Mouse (Mus musculus): ENCODE data around the gene Eaf2. TPM values are rescaled to one million over a fixed set of nuclear protein-coding genes. Genes with fewer than 3 reads are reported as not detected.

Eaf2 gene
- polyA plus RNA-seq, 1 experiment from 2014 or later, result 2.3 TPM

DNA sequence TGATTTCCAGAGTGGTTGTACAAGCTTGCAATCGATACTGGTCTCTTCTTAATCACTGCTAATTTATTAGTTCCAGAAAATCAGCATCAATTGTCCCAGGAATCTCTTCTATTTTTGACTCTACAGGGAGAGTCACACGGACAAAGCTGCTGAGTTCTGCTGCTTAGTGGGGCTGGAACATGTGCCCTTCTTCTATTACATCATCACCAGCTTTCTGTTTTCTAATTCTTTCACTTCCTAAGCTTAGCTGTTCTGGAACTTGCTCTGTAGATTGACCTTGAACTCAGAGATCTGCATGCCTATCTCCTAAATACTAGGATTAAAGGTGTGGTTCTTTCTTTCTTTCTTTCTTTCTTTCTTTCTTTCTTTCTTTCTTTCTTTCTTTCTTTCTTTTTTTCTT, 76.5 kb downstream of the Eaf2 start:
- Histone ChIP-seq H3K27me3 (no peaks in the 10 kb centered on the region), H3K27ac (no peak overlapping the region), H3K4me3 (no peak overlapping the region), H3K4me2 (no peak overlapping the region), H3K4me1 (peaks cover 3% of the 10 kb centered on the region; the same call in 1 of the 2 replicates), H3K9me3 (no peaks in the 10 kb centered on the region), H3K9ac (no peak overlapping the region), H3K36me3 (no peaks in the 10 kb centered on the region)
- 59% methylated on average over 2 of the region's 2 CpGs for WGBS
- no peak for ATAC-seq (ENCODE audit: insufficient number of reproducible peaks, insufficient read depth, low FRiP score, low TSS enrichment, low read depth)

DNA sequence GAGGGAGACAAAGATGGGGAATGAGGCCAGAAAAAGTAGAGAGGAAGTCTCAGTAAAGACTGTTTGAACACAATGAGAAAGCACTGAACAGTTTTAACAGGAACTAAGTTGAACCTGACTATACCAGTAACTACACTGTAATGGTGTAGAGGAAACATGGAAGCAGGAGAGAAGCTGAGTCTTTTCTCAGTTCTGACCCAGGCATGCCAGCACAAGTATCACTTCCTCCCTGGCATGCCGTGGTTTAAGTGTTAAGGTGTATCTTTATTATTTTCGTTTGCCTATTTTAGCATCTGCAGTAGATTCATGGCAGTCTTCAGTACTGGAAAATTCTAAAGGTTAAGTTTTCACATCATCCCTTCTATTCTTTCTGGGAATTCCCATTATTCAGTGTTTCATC, 79.8 kb downstream of the Eaf2 start:
- no peaks in the 10 kb centered on the region for H3K36me3 ChIP-seq
- no peak overlapping the region for H3K4me2 ChIP-seq
- no peaks in the 10 kb centered on the region for H3K9me3 ChIP-seq
- H3K27me3 ChIP-seq, result no peaks in the 10 kb centered on the region
- H3K4me3 ChIP-seq, result no peak overlapping the region
- peaks cover 3% of the 10 kb centered on the region; the same call in 1 of the 2 replicates for H3K4me1 ChIP-seq
- 71% methylated on average over 2 of the region's 2 CpGs for WGBS
- H3K27ac ChIP-seq, result no peak overlapping the region
- ATAC-seq (ENCODE audit: insufficient number of reproducible peaks, insufficient read depth, low FRiP score, low TSS enrichment, low read depth), result no peak
- H3K9ac ChIP-seq, result no peak overlapping the region

DNA sequence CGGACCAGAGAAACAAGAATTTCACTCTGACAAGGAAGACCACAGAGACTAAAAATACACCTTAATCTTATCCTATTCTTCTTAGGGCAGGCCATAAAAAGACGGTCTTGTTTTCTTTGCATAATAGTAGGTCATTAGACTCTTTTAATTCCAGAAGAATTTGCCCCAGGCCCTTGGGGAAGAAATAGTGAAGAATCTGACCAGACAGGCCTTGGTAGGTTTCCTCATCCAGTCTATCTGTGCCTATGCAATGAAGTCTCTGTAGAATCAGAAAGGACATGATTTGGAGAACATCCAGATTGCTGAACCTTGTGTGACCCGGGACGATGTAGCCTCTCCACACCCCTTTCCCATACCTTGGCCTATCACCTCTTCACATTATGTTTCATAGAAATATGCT, 84.6 kb downstream of the Eaf2 start:
- no peak overlapping the region for H3K27ac ChIP-seq
- H3K4me1 ChIP-seq, result peaks cover 3% of the 10 kb centered on the region; the same call in 1 of the 2 replicates
- WGBS, result 67% methylated on average over 4 of the region's 4 CpGs
- no peaks in the 10 kb centered on the region for H3K27me3 ChIP-seq
- H3K36me3 ChIP-seq, result no peaks in the 10 kb centered on the region
- H3K4me3 ChIP-seq, result no peak overlapping the region
- no peak overlapping the region for H3K9ac ChIP-seq
- ATAC-seq (ENCODE audit: insufficient number of reproducible peaks, insufficient read depth, low FRiP score, low TSS enrichment, low read depth), result no peak
- no peak overlapping the region for H3K4me2 ChIP-seq
- no peaks in the 10 kb centered on the region for H3K9me3 ChIP-seq

DNA sequence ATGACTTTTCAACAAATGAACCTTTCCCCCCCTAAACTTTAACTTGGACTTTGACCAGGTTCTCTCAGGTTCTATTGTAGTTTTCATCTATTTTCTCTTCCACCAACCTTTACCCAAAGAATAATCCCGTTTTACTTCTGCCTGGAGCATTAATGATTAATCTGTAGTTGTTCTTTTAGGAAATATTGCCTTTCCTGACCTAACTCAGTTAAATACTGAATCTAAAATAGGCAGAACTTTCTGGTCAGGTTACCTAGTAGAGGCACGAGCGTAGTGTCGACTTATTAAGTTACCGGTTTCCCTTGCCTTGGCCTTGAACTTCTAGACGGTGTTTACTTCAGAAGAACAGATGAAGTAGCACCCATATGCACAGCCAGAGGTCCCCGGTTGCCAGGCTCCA, 88.3 kb downstream of the Eaf2 start:
- WGBS, result 79% methylated on average over 7 of the region's 7 CpGs
- no peaks in the 10 kb centered on the region for H3K9me3 ChIP-seq
- no peak overlapping the region for H3K9ac ChIP-seq
- no peak overlapping the region for H3K4me3 ChIP-seq
- H3K4me1 ChIP-seq, result no peaks in the 10 kb centered on the region
- no peak overlapping the region for H3K27ac ChIP-seq
- no peaks in the 10 kb centered on the region for H3K27me3 ChIP-seq
- ATAC-seq (ENCODE audit: insufficient number of reproducible peaks, insufficient read depth, low FRiP score, low TSS enrichment, low read depth), result no peak
- H3K4me2 ChIP-seq, result no peak overlapping the region
- no peaks in the 10 kb centered on the region for H3K36me3 ChIP-seq

DNA sequence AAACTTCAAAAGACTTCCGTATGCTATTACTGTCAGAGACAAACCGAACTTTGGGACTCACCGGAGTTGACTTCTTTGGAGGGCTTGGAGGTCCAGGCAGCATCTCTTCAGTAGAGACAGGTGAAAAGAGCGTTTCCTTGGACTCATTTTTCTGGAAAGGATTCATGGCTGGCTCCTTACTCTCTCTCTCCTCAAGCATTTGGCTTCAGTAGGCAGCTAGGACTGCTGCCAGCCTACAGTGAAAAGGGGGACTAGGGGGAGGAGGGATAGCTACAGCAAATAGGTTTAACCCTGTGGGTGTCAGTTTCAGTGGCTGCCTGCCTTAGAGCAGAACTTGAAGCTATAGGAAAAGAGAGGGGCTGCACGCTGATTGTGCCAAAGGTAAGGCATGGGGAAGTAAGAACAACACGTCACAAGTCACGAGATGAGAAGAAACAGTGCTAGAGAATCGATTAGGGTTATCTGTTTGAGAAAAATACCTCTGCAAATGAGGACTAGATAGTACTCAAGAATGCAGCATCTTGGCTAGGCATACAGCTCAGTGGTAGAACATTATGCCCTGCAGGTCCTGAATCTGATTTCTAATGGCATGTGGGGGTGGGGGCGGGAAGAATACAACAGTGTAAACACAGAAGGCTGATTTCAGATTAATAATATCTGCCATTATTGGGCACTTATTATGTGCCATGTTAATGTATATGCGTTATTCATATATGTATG, 90.0 kb downstream of the Eaf2 start, which contains the start of gene Slc15a2:
TSS of gene Slc15a2 (minus strand) at position 369 of the 720 bp plus-strand sequence.
- no peaks in the 10 kb centered on the region for H3K36me3 ChIP-seq
- no peak for ATAC-seq (ENCODE audit: insufficient number of reproducible peaks, insufficient read depth, low FRiP score, low TSS enrichment, low read depth)
- no peak within 1 kb of the TSS for H3K27ac ChIP-seq
- WGBS, result 59% methylated on average over 10 of the region's 10 CpGs
- H3K27me3 ChIP-seq, result no peaks in the 10 kb centered on the region
- H3K4me1 ChIP-seq, result no peaks in the 10 kb centered on the region
- H3K4me3 ChIP-seq, result 0 out of 2 replicates have a peak within 1 kb of the TSS, but pooled peaks have one; percentile 9
- H3K9me3 ChIP-seq, result no peaks in the 10 kb centered on the region
- H3K4me2 ChIP-seq, result peak within 1 kb of the TSS; percentile 29
- no peak within 1 kb of the TSS for H3K9ac ChIP-seq

DNA sequence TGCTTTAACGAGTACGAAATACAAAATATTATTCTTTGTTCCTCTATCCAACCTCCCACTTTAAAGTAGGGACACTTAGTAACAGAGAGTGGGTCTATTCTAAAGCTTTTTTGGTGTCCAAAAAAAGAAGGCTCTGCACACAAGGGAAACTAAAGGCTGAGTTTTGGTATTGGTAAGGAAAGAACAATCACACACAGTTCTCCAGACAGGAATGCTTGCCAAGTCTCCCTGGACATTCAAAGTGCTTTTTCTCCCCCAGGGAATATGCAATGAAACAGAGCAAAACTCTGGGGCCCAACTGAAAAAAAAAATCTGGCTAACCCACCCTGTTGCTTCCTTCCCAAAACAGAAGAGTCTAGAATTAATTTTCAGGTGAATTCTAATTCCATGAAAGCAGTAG, 90.7 kb downstream of the Eaf2 start:
- no peak for ATAC-seq (ENCODE audit: insufficient number of reproducible peaks, insufficient read depth, low FRiP score, low TSS enrichment, low read depth)
- Histone ChIP-seq H3K36me3 (no peaks in the 10 kb centered on the region), H3K27me3 (no peaks in the 10 kb centered on the region), H3K4me1 (no peaks in the 10 kb centered on the region), H3K4me3 (0 out of 2 replicates have a peak overlapping the region, but pooled peaks have one; percentile 9), H3K27ac (no peak overlapping the region), H3K4me2 (peak overlapping the region; percentile 29; the same call in 1 of the 2 replicates), H3K9ac (no peak overlapping the region), H3K9me3 (no peaks in the 10 kb centered on the region)
- 88% methylated on average over 2 of the region's 2 CpGs for WGBS

DNA sequence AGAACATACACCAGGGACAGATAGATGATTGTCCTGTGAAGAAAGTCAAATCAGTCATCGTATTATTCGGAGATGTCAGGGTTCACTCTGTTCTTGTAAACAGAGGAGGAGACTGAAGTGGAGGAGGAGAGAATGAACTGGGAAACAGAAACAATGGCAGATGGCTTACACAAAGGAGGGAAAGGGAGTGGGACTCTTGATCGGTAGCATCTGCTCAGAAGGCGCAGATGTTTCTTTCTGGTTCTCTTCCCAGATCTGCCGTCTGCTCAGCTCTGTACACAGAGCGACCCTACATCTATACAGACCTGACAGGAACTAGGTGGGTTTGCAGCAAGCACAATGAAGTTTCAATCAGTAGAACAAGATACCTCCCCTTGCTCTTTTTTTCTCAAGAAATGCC, 99.1 kb downstream of the Eaf2 start:
- H3K27me3 ChIP-seq, result no peaks in the 10 kb centered on the region
- H3K9ac ChIP-seq, result no peak overlapping the region
- 89% methylated on average over 6 of the region's 6 CpGs for WGBS
- H3K4me1 ChIP-seq, result no peaks in the 10 kb centered on the region
- no peaks in the 10 kb centered on the region for H3K36me3 ChIP-seq
- no peak overlapping the region for H3K4me2 ChIP-seq
- no peaks in the 10 kb centered on the region for H3K9me3 ChIP-seq
- H3K27ac ChIP-seq, result no peak overlapping the region
- no peak overlapping the region for H3K4me3 ChIP-seq
- ATAC-seq (ENCODE audit: insufficient number of reproducible peaks, insufficient read depth, low FRiP score, low TSS enrichment, low read depth), result no peak

DNA sequence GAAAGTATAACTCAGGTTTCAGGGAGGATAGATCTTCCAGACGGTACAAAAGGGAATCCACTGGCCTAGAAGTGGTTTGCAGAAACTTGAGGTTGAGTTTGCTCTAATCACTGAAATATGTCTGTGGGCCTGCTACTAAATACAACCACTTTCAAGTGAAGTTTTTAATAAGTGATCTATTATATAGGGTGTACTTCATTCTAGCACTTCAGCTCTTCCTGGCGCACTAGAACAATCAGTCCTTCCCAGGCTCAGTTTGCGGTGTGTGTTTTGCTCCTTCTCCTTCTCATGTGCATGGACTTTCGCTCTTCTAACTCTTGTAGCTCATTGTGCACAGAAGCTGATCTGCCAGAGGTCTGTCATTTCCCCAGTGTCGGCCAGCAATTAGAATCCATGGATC, 101.8 kb downstream of the Eaf2 start:
- ATAC-seq (ENCODE audit: insufficient number of reproducible peaks, insufficient read depth, low FRiP score, low TSS enrichment, low read depth), result no peak
- Histone ChIP-seq H3K4me1 (no peaks in the 10 kb centered on the region), H3K27me3 (no peaks in the 10 kb centered on the region), H3K27ac (no peak overlapping the region), H3K9me3 (no peaks in the 10 kb centered on the region), H3K36me3 (no peaks in the 10 kb centered on the region), H3K9ac (no peak overlapping the region), H3K4me2 (no peak overlapping the region), H3K4me3 (no peak overlapping the region)
- WGBS, result 89% methylated on average over 5 of the region's 5 CpGs

DNA sequence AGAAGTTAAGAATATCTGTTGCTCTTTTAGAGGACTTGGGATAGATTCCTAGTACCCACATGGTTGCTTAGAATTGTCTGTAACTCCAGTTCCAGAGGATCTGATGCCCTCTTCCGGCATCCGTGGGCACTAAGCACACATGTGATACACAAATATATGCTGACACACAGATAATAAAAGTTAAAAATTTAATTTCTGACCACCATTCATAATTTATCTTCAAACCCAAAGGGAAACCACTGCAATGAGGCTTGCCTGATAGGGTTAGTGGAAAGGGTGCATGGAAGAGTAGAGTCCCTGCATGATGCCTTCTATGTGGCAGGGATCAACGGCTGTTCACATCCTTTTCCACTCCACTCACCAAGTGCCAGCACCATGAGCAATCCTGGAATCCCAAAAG, 103.1 kb downstream of the Eaf2 start:
- Histone ChIP-seq H3K9me3 (no peaks in the 10 kb centered on the region), H3K36me3 (no peaks in the 10 kb centered on the region), H3K4me3 (no peak overlapping the region), H3K27me3 (no peaks in the 10 kb centered on the region), H3K27ac (no peak overlapping the region), H3K9ac (no peak overlapping the region), H3K4me2 (no peak overlapping the region), H3K4me1 (no peaks in the 10 kb centered on the region)
- 89% methylated on average over 3 of the region's 3 CpGs for WGBS
- ATAC-seq (ENCODE audit: insufficient number of reproducible peaks, insufficient read depth, low FRiP score, low TSS enrichment, low read depth), result no peak

DNA sequence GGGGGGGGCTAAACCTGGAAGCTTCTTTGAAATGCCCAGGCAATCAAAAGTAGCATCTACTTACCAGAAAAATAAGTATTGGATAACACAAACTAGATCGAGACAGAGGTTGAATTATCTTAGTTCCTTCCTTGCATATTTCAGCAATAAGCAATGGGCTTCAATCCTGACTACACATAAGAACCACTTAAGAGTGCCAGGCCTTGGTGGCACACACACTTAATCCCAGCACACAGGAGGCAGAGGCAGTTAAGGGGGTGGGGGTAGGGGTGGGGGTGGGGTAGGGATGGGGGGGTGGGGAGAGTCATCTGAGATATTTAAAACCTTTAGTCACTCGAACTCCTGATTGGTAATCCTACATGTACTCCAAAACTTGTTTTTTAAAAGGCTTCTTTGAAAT, 103.6 kb downstream of the Eaf2 start:
- Histone ChIP-seq H3K4me1 (no peaks in the 10 kb centered on the region), H3K27ac (no peak overlapping the region), H3K36me3 (no peaks in the 10 kb centered on the region), H3K9me3 (no peaks in the 10 kb centered on the region), H3K4me3 (no peak overlapping the region), H3K4me2 (no peak overlapping the region), H3K9ac (no peak overlapping the region), H3K27me3 (no peaks in the 10 kb centered on the region)
- no peak for ATAC-seq (ENCODE audit: insufficient number of reproducible peaks, insufficient read depth, low FRiP score, low TSS enrichment, low read depth)
- WGBS, result 61% methylated on average over 2 of the region's 2 CpGs

DNA sequence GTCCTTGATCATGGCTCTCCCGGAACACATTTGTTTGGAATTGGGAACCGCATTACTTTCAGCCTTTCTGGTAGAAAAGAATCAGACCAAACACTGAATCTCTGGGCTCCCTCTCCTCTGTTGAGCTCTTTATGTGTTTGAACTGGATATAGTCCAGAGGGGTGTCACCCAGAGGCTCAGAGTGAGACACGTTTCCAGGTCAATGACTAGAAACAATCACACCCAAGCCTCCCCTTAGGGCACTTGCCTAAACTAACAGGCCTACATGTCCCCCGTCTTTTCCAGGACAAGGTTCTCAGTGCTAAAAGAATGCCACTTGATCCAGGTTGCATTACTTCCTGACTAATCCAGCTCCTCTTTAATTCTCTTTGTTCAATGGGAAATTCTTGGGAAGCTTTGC, 104.0 kb downstream of the Eaf2 start:
- no peak overlapping the region for H3K4me3 ChIP-seq
- H3K27me3 ChIP-seq, result no peaks in the 10 kb centered on the region
- no peak for ATAC-seq (ENCODE audit: insufficient number of reproducible peaks, insufficient read depth, low FRiP score, low TSS enrichment, low read depth)
- no peaks in the 10 kb centered on the region for H3K36me3 ChIP-seq
- H3K9ac ChIP-seq, result no peak overlapping the region
- no peaks in the 10 kb centered on the region for H3K4me1 ChIP-seq
- 53% methylated on average over 4 of the region's 4 CpGs for WGBS
- H3K9me3 ChIP-seq, result no peaks in the 10 kb centered on the region
- H3K4me2 ChIP-seq, result no peak overlapping the region
- no peak overlapping the region for H3K27ac ChIP-seq

DNA sequence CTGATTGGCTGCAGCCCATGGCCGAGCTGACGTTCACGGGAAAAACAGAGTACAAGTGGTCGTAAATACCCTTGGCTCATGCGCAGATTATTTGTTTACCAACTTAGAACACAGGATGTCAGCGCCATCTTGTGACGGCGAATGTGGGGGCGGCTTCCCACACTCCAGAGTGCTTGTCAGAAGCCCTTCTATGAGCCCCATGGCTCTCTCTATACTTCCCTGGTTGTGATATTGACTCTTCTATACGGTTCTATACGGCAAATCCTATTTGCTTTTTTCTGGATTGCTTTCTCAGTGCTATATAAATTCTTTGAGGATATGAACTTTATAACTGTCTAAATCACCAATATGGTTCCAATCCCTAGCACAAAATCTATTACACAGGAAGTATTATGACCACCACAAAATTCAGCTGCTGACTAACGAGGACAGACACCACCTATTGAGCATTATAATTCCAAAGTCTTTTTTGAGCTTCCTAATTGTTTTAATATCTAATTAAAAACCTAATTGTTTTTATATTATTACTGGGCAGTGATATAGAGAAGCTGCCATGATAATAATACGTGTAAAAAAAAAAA, 104.5 kb downstream of the Eaf2 start:
- Histone ChIP-seq H3K4me2 (no peak overlapping the region), H3K9me3 (no peaks in the 10 kb centered on the region), H3K27me3 (no peaks in the 10 kb centered on the region), H3K4me1 (no peaks in the 10 kb centered on the region), H3K4me3 (no peak overlapping the region), H3K9ac (no peak overlapping the region), H3K36me3 (no peaks in the 10 kb centered on the region), H3K27ac (no peak overlapping the region)
- no peak for ATAC-seq (ENCODE audit: insufficient number of reproducible peaks, insufficient read depth, low FRiP score, low TSS enrichment, low read depth)
- WGBS, result 74% methylated on average over 9 of the region's 13 CpGs

All from embryonic facial prominence, embryonic 13.5 days (tissue).